Mouse (Mus musculus) urinary bladder, postnatal 36 days (tissue): ENCODE data around the gene Khsrp.

ENCODE experiments used
- DNase-seq, 2 experiments: peaks; one replicate each; pipeline ENCODE4 v3.0.0; 2022; ENCODE audit warnings: low spot score in 2 of 2, mixed read lengths in 1 of 2

Khsrp gene

DNA sequence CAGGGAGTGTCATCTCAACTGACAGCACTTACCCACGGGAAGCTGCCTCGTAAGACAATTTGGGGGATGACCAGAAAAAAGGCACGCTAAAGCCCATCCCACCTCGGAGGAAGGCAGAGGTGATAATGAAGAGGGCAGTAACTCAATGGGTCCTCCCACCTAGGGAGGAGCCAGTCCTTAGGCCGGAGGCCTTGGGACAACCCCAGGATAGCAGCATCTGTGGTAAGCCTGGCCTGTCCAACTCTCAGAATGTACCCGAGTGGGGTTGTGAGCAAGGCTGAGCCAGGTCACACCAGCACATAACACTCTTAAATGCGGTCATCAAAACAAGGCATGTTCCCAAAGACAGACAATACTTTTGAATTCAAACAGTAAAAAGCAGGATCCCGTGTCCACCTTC is 1.6 kb downstream of the Khsrp start:
- no peak for DNase-seq

DNA sequence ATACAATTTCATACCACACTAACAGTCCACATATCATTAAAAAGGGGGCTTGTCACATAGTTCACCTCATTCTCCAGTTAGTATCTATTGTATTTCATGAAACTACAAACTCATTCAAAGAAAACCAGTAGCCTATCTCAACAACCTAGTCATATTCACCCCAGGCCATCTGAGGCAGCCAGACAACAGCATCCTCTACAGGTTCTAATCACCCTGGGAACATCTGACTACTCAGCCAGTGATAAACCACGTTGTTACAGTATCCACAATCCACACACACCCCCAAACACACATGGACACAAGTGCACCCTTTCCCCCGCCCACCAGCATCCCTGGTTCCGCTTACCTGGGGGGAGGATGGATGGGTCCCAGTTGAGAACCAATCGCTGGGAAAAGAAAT is 3.9 kb downstream of the Khsrp start:
- DNase-seq, result no peak

DNA sequence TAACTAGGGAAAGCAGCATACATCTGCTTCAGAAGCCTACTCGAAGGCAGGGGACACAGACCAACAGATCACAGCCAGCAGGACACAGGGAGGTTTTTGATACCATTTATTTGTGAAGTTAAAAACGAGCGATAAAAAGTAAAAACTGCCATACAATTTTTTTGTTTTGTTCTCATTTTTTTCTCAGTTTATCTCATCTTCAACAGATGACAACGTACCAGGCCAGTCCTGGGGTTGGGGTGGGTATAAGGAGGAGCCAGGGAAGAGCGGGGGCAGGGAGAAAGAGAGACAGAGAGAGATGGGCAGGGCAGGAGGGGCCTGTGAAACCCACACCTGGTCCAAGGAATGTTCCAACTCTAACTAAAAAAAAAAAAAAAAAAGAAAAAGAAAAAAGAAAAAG is 10.4 kb downstream of the Khsrp start:
- no peak for DNase-seq

DNA sequence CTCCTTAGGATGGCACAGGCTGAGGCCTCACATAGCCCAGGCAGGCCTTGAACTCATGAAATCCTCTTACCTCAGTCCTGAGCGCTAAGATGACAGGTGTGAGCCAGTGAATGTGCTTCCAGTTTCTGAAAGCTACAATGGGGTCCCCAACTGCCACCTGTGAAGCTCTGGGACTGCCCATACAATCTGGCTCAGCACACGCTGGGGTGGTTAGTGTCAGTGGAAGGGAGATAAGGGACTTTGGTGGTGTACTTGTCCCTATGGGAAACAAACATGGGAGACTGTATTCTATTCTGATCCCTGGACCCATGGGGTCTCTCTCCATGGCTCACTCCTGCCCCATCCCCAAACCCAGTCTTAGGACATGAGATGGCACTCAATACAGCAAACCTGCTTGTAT is 11.6 kb downstream of the Khsrp start:
- DNase-seq, result no peak

DNA sequence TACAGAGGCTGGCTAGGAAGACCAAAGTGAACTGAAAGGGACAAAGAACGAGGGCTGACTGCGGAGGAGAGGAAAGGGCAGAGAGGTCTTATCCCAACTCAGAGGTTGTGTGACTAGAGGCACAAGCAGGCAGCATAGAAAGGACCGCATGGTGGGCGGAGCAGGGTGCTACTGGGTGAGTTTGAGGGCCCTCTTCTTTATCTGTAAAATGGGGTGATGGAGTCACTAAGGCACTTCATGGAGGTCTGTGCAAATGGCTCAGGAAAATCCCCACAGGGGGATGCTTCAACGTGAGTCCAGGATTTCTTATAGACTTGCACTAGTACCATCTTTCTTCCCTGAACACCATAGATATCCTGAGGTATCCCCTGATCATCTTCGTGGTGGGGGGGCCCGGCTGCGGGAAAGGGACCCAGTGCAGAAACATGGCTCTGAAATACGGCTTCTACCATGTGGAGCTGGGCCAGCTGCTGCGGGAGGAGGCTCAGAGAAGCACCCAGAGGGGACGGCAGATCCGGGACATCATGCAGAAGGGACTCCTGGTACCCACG is 19.0 kb downstream of the Khsrp start:
- no peak for DNase-seq

DNA sequence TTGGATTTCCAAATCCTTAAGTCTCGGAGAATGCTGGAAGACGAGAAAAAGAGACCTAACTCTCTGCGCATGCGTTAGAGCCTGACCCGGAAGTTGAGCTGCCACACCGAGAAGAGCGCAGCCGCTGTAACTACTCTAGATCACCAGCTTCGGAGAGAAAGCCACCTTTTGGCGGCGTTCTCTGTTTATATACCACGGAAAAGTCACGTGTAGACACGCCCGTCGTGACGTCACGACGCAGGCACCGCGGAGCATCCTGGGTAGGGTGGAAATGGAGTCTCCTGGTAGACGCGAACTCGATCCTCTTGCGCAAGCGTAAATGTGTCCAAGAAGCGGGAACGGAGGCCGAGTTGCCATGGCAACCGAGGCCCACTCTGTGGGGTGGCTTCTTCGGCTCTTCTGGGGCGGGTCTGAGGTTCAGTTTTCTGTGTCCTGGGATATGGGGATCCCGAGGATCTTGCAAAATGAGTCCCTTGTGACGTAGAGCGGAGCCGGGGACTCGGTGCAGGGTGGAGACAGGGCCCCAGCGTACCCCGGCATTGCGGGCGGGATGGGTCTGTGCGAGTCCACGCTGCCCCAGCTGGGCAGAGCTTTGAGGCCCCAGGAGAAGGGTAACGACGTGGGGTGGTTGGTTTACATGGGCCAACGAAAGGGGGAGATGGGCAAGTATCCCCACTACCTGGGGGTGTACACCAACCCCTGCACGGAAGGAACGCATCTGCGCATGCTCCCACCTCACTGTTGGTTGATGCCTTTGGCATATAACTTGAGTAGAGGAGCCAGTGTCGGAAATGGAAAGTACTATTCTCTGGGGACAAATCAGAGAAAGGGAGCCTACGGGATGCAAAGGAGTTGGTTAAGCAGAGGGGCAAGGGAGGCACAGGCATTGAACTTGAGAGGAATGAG is 19.8 kb downstream of the Khsrp start, which contains the start of the genes Gtf2f1 and Gm17949:
Gene Gtf2f1, minus strand, starts transcription at position 53 of the 906 bp plus-strand sequence.
Gene Gm17949, plus strand, starts transcription at position 234 of the 906 bp plus-strand sequence.
- DNase-seq, result peak; percentile 82 to 91

DNA sequence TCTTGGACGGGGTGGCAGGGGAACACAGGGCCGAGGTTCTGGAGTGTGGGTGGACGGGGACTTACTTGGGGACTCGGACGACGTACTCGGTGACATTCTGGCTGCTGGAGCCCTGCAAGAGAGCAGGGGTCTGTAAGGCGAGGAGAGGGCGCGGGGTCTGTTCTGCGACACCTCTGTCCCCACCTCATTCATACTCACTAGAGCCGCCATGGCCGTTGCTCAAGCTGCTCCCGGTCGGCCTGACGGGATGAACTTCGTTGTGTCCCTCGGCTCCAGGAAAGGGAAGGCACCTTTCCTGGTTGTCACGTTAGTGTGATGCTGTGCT is 20.4 kb downstream of the Khsrp start:
- DNase-seq, result no peak

DNA sequence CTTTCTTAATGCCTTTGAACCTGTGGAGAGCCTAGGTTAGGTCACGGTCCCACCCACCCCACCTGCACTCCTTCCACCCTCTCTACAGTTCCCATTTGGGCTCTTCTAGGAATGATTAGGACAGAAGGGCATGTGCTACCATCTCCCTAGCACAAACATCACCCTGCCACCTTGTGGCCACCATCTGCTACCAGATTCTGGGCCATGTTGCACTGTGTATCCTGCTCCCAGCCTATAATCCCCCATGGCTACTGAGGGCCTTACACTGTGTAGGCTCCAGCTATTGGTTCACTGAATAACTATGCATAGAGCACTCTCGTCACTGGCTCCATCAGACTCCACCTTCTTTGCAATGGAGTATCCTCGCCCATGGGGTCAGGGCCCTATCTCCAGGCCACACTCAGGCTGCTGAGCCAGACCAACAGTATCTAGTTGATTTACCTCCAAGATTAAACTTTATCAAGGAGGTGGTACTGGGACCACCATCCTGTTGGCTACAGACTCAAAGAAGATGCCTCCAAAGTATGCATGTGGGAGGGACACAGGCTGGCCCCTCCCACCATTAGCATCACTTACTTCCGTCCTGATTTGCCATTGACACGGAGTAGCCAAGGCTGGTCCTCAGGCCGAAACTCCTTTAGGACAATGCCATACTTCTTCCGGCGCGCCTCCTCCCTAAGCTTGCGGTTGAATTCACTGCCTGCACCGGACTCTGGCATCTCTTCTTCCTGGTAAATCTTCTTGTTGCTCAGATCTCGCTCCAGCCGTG is 24.0 kb downstream of the Khsrp start:
- no peak for DNase-seq

DNA sequence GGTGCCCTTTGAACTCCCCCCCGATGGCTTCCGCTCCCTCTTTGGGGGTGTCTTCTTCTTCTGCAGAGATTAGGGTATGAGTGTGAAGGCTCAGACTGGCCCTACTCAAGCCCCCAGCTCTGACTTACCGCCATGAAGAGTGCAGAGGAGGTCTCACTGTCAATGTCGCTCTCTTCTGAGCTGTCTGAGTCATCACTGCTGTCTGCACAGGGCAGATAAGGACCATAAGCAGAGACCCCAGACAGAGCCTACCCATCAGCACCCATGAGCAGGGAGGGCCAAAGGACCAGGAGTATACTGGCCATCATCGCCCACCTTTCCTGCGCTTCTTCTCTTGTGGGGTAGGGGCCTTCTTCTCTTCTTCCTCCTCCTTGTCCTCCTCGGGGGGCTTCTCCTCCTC is 27.3 kb downstream of the Khsrp start:
- no peak for DNase-seq

DNA sequence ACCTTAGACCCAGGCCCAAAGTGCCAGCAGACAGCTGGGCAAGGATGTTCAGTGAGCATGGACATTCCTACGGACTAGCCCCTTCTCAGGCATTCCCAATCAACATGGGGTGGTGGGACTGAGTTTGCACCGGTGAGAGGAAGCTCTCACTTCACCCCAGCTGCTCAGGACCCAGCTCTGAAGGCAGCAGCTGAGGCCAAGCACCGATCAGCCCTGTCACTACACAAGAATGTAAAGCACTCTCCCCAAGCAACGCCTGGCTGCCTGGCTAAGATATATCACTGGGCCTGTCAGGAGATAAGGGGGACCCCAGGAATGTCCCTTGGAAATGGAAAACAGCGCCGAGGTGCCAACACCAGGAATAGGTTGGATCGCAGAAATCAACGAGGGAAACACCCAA is 30.1 kb downstream of the Khsrp start:
- no peak for DNase-seq

DNA sequence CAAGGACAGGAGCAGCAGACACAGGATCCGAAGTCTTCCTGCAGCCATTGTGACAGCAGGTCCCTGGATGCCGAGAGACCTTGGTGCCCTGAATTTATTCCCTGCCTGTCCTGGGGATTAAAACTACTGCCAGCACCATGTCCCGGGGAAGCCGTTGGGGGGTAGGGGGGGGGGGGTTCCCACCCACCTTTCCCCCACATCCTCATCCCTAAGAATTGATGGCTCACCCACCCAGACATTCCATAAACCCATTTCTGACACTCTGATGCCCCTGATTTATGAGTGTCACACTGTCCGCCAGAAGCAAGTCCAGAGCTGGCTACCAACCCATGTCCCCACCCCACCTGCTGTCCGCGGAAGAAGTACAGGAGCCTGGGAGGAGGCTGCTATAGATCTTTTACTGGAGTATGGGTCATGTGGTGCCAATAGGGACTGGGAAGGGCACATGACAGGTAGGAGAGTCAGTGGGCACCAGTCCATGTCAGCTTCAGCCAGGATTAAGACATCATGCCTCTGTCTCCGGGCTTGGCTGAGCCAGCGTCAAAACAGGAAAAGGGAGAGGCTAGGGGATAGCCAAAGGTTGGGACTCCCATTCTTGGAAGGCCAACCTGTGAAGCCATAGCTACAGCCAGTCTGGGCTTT is 31.2 kb downstream of the Khsrp start, which contains the start of gene Pspn:
Gene Pspn, minus strand, starts transcription at position 51 of the 642 bp plus-strand sequence.
- DNase-seq, result no peak

DNA sequence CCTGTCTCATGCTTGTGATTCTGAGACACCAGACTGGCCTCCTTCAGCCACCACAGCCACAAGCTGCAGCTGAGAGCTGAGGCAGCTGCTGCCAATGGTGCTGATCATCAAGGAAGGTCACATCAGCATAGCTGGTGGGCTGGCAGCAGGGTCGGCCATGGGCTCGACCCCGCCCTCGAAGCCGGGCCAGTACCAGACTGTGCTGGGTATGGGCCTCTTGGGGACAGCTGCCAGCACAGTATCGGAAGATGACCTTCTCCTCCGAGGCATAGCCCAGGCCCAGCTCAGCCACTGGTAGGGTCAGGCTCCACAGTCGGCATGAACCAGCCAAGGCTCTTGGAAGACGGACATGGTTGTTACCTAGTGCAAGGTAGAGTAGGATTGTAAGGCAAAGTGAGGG is 31.9 kb downstream of the Khsrp start:
- DNase-seq, result no peak

DNA sequence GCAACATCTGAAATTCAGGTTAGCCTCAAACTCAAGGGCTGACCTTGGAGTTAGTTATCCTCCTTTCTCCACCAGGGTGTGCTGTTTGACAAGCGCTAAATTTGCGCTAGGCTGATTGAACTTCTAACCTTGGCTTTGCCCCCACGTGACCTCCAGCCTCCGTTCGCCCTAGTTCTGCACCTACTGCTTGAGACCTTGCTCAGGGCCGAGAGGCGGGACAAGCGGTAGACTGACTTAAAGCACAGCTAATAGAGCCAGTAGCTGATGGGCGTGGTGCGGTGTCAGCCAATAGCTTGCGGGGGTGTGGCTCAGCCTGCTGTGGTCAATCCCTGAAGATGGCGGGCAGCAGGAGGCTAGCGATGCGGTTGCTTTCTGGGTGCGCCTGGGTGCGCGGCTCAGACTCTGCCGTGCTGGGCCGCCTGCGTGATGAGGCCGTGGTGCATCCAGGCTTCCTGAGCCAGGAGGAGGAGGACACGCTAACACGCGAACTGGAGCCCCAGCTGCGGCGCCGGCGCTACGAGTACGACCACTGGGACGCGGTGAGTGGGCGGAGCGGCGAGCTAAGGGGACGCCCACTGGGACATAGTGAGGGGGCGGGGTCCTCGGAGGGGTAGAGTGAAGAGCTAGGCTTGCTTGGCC is 34.2 kb downstream of the Khsrp start, which contains the start of gene Alkbh7:
Gene Alkbh7, plus strand, starts transcription at position 311 of the 639 bp plus-strand sequence.
- DNase-seq, result peak; percentile 92 to 96

DNA sequence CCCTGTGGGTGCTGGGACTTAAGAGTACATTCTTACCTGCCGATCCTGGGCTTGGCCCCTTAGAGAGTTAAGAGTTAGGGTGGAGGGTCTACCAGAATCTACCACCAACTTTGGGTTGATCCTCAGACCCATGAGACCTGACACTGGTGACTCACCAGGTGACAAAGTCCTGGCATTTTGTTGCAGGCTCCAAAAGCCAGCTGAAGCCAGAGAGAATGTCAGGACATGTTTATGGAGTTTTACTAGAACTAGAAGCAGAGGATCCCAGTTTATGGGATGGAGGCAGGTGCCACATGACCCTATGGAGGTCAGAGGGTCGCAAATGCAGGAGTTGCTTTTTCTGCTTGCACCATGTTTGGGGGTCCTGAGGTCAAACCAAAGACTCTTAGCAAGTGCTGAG is 34.8 kb downstream of the Khsrp start:
- no peak for DNase-seq

DNA sequence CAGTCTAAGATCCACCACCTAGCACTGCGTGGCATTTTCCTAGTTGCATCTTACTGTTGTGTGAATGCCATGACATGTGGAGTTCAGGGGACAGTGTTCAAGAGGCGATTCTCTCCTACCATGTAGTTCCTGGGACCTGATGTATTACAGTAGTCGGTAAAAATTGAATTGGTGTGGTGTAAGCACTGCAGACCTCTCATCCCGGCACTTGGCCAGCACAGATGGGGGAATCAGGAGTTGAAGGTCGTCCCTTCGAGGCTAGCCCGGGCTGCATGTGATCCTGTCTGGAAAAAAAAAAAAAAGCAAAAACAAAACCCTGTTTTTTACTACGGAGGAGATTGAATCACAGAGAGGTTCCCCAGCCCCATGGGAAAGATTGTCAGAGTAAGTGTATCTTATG is 36.3 kb downstream of the Khsrp start:
- no peak for DNase-seq

DNA sequence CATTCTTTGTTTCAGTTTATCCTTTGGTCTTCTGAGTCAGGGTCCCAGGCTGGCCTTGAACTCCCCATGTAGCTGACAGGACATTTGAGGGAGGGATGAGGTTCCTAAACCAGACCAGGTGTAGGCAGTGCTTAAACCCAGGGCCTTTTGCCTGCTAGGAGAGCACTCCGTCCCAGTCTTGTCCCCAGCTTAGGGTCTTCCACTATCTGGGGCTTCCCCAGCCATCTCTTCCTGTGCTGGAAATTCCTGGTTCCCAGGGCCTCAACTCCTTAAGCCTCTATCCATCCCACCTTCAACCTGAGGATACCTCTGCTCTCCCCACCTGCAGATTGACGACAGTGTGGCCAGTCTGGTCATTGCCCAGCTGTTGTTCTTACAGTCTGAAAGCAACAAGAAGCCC is 40.4 kb downstream of the Khsrp start:
- DNase-seq, result no peak

DNA sequence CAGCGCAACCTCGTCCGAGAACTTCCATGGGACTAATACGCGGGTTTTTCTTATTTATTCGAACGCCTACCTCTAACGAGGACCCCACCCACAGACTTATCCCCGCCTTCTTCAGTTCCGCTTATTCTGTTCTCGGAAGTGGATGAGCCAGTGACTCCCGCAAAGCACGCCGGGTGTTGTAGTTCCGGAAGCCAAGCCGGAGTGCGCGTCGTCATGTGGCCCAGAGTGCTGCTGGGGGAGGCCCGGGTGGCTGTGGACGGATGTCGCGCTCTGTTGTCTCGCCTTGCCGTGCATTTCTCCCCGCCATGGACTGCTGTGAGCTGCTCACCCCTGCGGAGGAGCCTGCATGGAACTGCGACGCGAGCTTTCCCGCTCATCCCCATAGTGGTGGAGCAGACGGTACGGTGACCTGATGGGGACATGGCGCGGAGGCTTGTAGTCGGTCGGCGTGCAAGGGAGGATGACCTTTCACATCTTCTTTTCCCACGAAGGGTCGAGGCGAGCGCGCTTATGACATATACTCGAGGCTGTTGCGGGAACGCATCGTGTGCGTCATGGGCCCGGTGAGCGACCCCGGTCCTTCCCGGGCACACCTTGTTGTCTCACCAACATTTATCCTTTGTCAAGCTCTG is 41.1 kb downstream of the Khsrp start, which contains the start of gene Clpp:
Gene Clpp, plus strand, starts transcription at position 191 of the 632 bp plus-strand sequence.
- DNase-seq, result peak; percentile 94 to 95

DNA sequence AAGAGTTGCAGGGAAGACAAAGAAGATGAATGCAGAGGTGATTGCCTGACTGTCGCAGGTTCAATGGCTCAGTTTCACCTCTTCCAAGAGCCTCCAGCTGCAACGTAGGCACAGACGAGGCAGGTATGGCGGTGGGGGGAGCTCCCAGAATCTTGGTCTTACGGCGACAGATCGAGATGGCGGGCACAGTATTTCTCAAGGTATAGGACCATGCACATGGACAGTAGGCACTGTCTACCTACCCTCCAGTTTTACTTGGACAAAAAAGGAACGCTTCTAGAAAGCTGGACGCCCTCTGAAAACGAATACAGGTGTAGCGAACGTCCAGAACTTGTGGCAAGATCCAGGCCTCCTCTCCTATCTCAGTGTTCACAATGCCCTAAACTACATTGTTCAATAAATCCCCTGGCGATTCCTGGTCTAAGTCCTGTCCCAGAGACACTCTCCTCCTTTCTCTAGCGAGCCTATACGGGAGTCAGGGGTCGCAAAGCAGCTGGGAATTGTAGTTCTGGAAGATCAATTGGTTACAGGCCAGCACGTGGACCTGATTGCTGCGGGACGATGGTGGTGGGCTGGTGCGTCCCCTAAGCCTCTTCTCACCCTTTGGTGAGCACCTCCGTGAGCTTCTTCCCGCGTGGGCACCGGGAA is 41.7 kb downstream of the Khsrp start:
- no peak for DNase-seq

DNA sequence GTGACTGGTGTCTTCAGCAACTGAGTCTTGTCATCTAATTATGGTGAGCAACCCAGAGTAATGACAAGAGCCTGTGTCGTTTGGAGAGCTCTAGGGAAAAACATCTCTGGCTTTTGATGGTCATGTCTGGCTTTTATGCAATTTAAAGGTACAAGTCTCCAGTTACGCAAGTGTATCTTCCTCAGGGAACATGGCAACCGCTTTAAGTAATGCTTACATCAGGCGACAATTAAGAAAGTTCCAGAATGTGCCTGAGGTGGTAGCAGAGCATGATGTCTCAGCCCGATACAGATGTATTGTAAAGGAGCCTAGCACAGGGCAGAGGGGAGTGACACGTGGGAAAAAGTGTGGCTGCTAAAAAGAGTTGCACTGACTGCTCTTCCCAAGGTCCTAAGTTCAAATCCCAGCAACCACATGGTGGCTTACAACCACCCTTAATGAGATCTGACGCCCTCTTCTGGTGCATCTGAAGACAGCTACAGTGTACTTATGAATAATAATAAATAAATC is 42.3 kb downstream of the Khsrp start:
- no peak for DNase-seq

DNA sequence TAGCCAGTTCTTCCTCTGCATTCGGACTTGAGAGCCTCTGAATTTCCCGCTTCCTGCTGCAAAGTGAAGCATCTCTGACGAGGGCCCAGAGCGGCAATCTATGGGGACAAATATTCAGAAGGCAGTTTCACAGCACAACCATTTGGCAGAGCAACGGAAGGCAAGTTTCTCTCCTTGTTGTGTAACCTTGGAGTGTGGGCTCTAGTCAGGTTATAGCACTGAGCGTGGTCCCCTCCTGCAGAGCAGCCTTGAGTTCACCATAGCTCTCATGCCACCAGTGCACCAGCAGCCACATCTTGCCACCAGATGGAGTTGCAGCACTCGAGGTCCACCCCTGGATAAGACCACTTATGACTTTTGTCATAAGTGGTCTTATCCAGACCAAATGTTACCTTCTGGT is 42.9 kb downstream of the Khsrp start:
- DNase-seq, result no peak
